Mouse (Mus musculus) heart, postnatal 0 days (tissue): ENCODE data around the gene Spint3.

Experiments
- CTCF ChIP-seq: IDR thresholded peaks from 2 replicates; pipeline ENCODE4 v1.5.1; 2016; ENCODE audit warnings: antibody characterized with exemption, control low read depth, low read depth
- EP300 ChIP-seq: IDR thresholded peaks from 2 replicates; pipeline ENCODE4 v1.6.1; 2016; ENCODE audit warnings: antibody characterized with exemption, low read depth

DNA sequence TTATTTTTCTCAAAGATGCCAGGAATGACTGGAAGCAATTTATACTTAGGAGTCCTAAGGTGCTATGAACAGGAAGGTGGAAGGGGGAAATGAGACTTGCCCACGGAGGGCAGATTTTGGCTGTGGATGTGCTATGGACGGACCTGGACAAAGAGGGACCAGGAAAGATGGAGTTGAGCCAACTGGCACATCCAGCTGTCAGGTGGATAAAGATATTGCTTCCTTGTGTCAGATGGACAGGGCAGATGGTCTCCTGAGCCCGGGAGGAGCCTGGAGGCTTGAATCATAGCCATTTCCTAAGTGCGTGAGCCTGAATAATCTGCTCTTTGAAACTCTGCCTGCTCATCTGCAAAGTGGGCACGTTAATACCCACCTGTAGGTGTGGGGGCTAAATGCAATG is 8.9 kb downstream of the Spint3 start:
- TF ChIP-seq CTCF (no peak), EP300 (no peak)
